Mouse (Mus musculus): ENCODE measurements around the gene Capn11. TPM values are rescaled to one million over a fixed set of nuclear protein-coding genes. Genes with fewer than 3 reads are reported as not detected.
A peak's percentile ranks its signal among the peaks of the same experiment; 100 is the strongest.
"Not testable (repeated sequence)": the region's sequence is repeated elsewhere in the genome, so short reads cannot be mapped to it uniquely, and the experiment has no call there.

Gene Capn11
- polyA plus RNA-seq, 1 experiment from 2014 or later = 1.1 TPM

DNA sequence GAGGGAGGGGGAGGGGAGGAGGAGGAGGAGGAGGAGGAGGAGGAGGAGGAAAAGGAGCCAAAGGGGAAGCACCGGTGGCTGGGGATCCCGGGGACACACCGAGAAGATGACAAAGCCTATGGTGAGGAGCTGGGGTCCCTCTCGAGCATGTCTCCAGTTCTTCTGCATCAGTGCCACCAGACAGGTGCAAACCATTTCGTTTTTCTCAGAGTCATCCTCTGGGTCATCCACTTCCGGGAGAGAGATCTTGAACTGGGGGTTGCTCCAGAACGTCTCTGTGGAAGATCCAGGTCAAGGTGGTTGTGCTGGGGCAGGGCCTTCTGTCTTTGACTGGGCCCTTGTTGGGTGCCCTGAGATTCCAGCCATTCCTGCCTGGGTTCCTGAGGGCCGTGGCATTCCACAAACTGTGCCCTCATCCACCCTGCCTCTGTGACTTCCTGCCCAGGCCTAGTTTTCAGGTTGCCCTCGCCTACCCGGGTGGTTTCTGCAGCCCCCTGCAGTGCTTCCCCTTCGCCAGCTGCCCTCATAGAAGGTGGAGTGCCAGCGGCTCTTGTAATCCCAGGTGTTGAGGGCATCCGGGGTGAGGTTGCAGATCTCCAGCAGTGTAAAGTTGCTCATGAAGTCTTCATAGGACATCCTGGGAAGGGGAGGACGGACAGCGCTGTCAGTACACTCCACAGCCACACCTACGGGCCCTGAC is 20.4 kb downstream of the Capn11 start:
- Histone ChIP-seq H3K27me3 (no peaks in the 10 kb centered on the region), H3K36me3 (replicated peaks) (no peaks in the 10 kb centered on the region), H3K9ac (no peak overlapping the region), H3K9me3 (no peaks in the 10 kb centered on the region), H3K4me3 (replicated peaks) (no peak overlapping the region), H3K4me2 (no peak overlapping the region), H3K4me1 (no peaks in the 10 kb centered on the region), H3K27ac (no peak overlapping the region)
- no peak for ATAC-seq (ENCODE audit: low FRiP score)
- 77% methylated on average over 16 of the region's 16 CpGs for WGBS

GRCm38 (mm10) chr17:45634033-45634432 is 25.1 kb downstream of the Capn11 start:
- Histone ChIP-seq H3K4me1 (peaks cover 14% of the 10 kb centered on the region), H3K27ac (no peak overlapping the region), H3K4me2 (no peak overlapping the region), H3K9ac (no peak overlapping the region), H3K9me3 (no peaks in the 10 kb centered on the region), H3K4me3 (replicated peaks) (no peak overlapping the region), H3K36me3 (replicated peaks) (no peaks in the 10 kb centered on the region), H3K27me3 (peaks cover 7% of the 10 kb centered on the region)
- no peak for ATAC-seq (ENCODE audit: low FRiP score)
- 82% methylated on average over 5 of the region's 5 CpGs for WGBS

- WGBS = 80% methylated on average over 6 of the region's 6 CpGs
- H3K4me1 ChIP-seq = peaks cover 14% of the 10 kb centered on the region
- H3K27me3 ChIP-seq = peaks cover 13% of the 10 kb centered on the region
- H3K27ac ChIP-seq = no peak overlapping the region
- ATAC-seq (ENCODE audit: low FRiP score) = no peak
- H3K9ac ChIP-seq = no peak overlapping the region
- H3K36me3 ChIP-seq (replicated peaks) = no peaks in the 10 kb centered on the region
- no peak overlapping the region for H3K4me3 ChIP-seq (replicated peaks)
- H3K9me3 ChIP-seq = no peaks in the 10 kb centered on the region
- H3K4me2 ChIP-seq = no peak overlapping the region
These were observed 27.2 kb downstream of the Capn11 start for GRCm38 (mm10) chr17:45631940-45632339.

GRCm38 (mm10) chr17:45630992-45631391 is 28.1 kb downstream of the Capn11 start:
- H3K27ac ChIP-seq = no peak overlapping the region
- peaks cover 18% of the 10 kb centered on the region for H3K4me1 ChIP-seq
- peaks cover 13% of the 10 kb centered on the region for H3K27me3 ChIP-seq
- H3K4me3 ChIP-seq (replicated peaks) = no peak overlapping the region
- H3K4me2 ChIP-seq = peak overlapping the region; percentile 87
- ATAC-seq (ENCODE audit: low FRiP score) = no peak; the same call in 1 of the 2 replicates
- WGBS = 67% methylated on average over 3 of the region's 3 CpGs
- H3K9ac ChIP-seq = no peak overlapping the region
- H3K36me3 ChIP-seq (replicated peaks) = no peaks in the 10 kb centered on the region
- no peaks in the 10 kb centered on the region for H3K9me3 ChIP-seq

GRCm38 (mm10) chr17:45629861-45630694 is 29.0 kb downstream of the Capn11 start:
- 2% methylated on average over 34 of the region's 34 CpGs for WGBS
- Histone ChIP-seq H3K4me3 (replicated peaks) (peak overlapping the region; percentile 47), H3K27ac (no peak overlapping the region), H3K36me3 (replicated peaks) (no peaks in the 10 kb centered on the region), H3K9me3 (no peaks in the 10 kb centered on the region), H3K9ac (peak overlapping the region; percentile 74), H3K27me3 (peaks cover 13% of the 10 kb centered on the region), H3K4me1 (peaks cover 18% of the 10 kb centered on the region), H3K4me2 (peak overlapping the region; percentile 87)
- ATAC-seq (ENCODE audit: low FRiP score) = peak; percentile 80

- peaks cover 18% of the 10 kb centered on the region for H3K4me1 ChIP-seq
- ATAC-seq (ENCODE audit: low FRiP score) = peak; percentile 45; the same call in 1 of the 2 replicates
- WGBS = 77% methylated on average over 13 of the region's 13 CpGs
- peak overlapping the region; percentile 87 for H3K4me2 ChIP-seq
- no peak overlapping the region for H3K4me3 ChIP-seq (replicated peaks)
- no peak overlapping the region for H3K27ac ChIP-seq
- no peaks in the 10 kb centered on the region for H3K36me3 ChIP-seq (replicated peaks)
- peaks cover 13% of the 10 kb centered on the region for H3K27me3 ChIP-seq
- no peak overlapping the region for H3K9ac ChIP-seq
- no peaks in the 10 kb centered on the region for H3K9me3 ChIP-seq
These were observed 30.0 kb downstream of the Capn11 start for GRCm38 (mm10) chr17:45628885-45629855.

DNA sequence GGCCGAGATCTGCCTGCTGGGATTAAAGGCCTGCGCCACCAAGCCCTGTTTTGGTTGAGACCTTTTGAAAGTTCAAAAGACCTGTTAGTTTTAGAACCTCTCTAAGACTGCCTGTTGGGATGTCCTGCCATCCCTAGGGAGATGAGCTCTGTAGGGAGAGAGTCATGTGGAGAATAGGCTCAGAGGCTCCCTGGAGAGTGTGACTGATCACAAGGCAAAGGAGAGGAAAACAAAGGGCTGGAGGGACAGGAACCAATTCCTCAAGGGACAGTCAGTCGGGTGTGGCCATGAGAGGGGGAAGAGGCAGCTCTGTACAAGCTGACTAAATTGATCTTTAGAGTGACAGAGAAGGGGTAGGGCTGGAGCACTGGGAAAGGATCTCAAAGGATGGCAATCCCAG is 31.0 kb downstream of the Capn11 start:
- no peaks in the 10 kb centered on the region for H3K36me3 ChIP-seq (replicated peaks)
- no peak overlapping the region for H3K4me2 ChIP-seq
- H3K9ac ChIP-seq = no peak overlapping the region
- no peaks in the 10 kb centered on the region for H3K9me3 ChIP-seq
- H3K27ac ChIP-seq = no peak overlapping the region
- peaks cover 18% of the 10 kb centered on the region for H3K4me1 ChIP-seq
- 28% methylated on average over 3 of the region's 3 CpGs for WGBS
- ATAC-seq (ENCODE audit: low FRiP score) = no peak
- peaks cover 13% of the 10 kb centered on the region for H3K27me3 ChIP-seq
- no peak overlapping the region for H3K4me3 ChIP-seq (replicated peaks)

GRCm38 (mm10) chr17:45626577-45627134 is 32.5 kb downstream of the Capn11 start:
- no peaks in the 10 kb centered on the region for H3K9me3 ChIP-seq
- peaks cover 18% of the 10 kb centered on the region for H3K4me1 ChIP-seq
- no peak overlapping the region for H3K9ac ChIP-seq
- H3K4me2 ChIP-seq = peak overlapping the region; percentile 36
- no peaks in the 10 kb centered on the region for H3K36me3 ChIP-seq (replicated peaks)
- 20% methylated on average over 15 of the region's 15 CpGs for WGBS
- H3K27me3 ChIP-seq = peaks cover 13% of the 10 kb centered on the region
- no peak overlapping the region for H3K27ac ChIP-seq
- 0 out of 2 replicates have a peak overlapping the region, but pooled peaks have one; percentile 10 for H3K4me3 ChIP-seq (replicated peaks)
- no peak for ATAC-seq (ENCODE audit: low FRiP score)

GRCm38 (mm10) chr17:45623425-45623824 is 35.7 kb downstream of the Capn11 start:
- WGBS = 93% methylated on average over 8 of the region's 8 CpGs
- H3K9me3 ChIP-seq; H3K9ac ChIP-seq; H3K4me3 ChIP-seq (replicated peaks); H3K27me3 ChIP-seq; H3K27ac ChIP-seq; ATAC-seq (ENCODE audit: low FRiP score); H3K36me3 ChIP-seq (replicated peaks); H3K4me2 ChIP-seq: not testable (repeated sequence)
- peaks cover 13% of the 10 kb centered on the region for H3K4me1 ChIP-seq

- no peak overlapping the region; the same call in 1 of the 2 replicates for H3K4me3 ChIP-seq (replicated peaks)
- no peaks in the 10 kb centered on the region for H3K36me3 ChIP-seq (replicated peaks)
- H3K9ac ChIP-seq = 0 out of 2 replicates have a peak overlapping the region, but pooled peaks have one; percentile 22
- no peaks in the 10 kb centered on the region for H3K9me3 ChIP-seq
- ATAC-seq (ENCODE audit: low FRiP score) = no peak
- peaks cover 4% of the 10 kb centered on the region; the same call in 1 of the 2 replicates for H3K27me3 ChIP-seq
- H3K4me1 ChIP-seq = peaks cover 9% of the 10 kb centered on the region
- peak overlapping the region; percentile 27 for H3K4me2 ChIP-seq
- WGBS = 37% methylated on average over 20 of the region's 20 CpGs
- peak overlapping the region; percentile 33; the same call in 1 of the 2 replicates for H3K27ac ChIP-seq
These were observed 39.5 kb downstream of the Capn11 start for GRCm38 (mm10) chr17:45619386-45620256.
